Mouse (Mus musculus) spleen, embryonic (tissue): ENCODE data around the gene Ccdc73.
"Not testable (repeated sequence)": the region's sequence is repeated elsewhere in the genome, so short reads cannot be mapped to it uniquely, and the experiment has no call there.

Experiments used
- CTCF ChIA-PET: fragments of 350-600 bp; sonication (Branson Sonifier 250); formaldehyde crosslinking; loops from one replicate; lab custom pipeline; 2022; lab: Charles Lee

Gene Ccdc73

DNA sequence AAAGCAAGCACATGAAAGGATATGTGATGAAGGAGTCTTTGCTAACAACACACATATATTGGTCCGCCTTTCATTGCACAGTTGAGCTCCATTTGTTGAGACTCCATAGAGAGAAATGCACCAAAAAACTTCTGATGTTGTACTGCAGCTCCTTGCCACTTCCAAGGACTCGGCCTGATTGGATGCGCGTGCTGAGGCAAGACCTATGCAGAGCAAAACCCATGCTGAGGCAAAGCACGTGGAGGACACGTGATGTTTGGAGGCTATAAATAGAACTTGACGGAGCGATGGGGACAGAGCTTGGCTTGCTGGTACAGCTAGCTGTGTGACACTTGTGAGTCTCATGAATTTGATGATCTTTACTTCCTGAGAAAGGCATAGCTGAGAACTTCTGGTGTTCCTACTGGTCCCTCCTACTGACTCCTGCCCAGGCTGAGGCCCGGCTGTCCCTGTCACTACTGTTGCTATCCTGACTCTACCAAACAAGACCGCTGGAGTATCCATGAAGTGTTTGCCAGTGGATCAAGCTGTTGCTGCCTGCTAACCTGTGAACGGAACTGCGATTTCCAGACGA lies at the start of gene Ccdc73:
Gene Ccdc73, plus strand, starts transcription at position 524 of the 574 bp plus-strand sequence.
- CTCF ChIA-PET: no interaction called here

DNA sequence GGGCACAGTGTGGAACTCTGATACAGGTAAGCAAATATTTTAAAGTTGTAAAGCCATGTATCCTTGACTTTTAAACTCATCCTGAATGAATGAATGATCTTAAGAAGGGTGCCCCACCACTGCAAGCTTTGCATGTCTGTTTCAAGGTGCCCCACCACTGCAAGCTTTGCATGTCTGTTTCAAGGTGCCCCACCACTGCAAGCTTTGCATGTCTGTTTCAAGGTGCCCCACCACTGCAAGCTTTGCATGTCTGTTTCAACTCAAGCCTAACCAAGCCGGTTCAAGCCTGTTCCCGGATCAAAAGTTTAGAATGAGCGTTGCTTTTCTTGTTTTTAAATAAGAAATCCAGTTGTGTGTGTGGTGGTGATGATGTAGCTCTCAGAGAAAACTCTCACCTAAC lies 48.8 kb upstream of the Ccdc73 start:
- CTCF ChIA-PET: not testable (repeated sequence)

DNA sequence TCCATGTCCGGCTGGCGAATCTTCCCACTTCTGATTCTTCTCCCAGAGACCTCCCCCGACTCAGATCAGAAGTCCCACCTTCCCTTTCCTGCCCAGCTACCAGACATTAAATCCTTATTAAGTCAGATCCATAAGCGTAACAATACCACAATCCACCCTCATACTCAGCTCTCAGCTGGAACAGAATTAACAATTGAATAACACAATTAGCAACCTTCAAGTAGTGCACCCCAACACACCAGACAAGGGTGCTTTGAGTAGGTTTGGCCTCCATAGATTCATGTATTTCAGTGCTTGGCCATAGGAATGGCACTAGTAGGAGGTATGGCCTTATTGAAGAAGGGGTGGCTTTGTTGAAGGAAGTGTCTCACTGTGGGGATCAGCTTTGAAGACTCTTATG lies 41.4 kb upstream of the Ccdc73 start:
- CTCF ChIA-PET: no interaction called here

DNA sequence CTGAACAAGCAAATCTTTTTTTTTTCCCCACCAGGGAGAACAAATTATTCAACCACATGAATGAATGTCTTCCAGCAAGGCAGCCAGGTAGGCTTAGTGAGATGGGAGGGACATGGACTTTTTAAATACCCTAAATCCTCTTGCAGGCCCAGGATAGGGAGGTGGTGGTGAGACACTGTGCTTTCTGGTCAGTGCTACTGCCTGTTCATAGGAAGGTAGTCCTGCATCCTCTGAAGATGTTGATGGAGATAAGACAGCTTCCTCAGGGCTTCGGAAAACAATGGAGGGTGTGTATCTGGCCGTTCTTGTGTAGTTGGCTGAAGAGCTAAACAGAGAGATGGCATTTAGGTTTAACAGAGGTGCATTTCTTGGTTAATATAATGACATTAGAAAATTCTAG lies 35.1 kb upstream of the Ccdc73 start:
- CTCF ChIA-PET: no interaction called here

DNA sequence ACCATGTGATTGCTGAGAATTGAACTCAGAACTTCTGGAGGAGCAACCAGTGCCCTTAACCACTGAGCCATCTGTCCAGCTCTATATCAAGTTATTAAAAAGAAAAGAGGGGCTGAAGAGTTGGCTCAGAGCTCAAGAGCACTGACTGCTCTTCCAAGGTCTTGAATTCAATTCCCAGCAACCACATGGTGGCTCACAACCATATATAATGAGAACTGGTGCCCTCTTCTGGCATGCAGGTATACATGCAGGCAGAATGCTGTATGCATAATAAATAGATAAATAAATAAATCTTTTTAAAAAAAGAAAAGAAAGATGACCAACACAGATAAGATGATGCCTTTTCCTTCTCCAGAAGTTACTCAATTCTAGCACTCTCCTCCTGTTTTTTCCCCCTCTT lies 26.6 kb upstream of the Ccdc73 start:
- CTCF ChIA-PET: interaction anchor here (0.6 to 0.7 kb wide), 2 partner anchors 14 to 165 kb away, joined by 4 to 5 read pairs; no protein-coding TSS in a partner anchor

DNA sequence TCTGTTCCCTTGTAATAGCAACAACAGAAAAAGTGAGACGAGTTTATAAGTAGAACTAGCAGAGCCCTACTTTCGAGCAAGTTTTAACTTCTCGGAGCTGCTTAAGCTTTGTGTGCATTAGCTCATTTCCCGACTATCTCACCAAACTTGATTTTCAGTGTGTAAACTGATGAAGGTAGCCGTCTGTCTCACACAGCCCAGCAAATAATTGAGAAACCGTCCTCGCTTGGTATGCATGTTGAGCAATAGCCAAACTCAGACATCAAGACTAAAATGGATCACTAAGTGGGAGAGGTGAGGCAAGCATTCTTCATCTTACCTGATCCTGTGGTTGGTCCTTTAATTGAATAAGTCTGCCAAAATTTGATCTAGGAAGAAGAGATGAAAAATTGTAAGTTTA lies 25.9 kb upstream of the Ccdc73 start:
- CTCF ChIA-PET: no interaction called here

DNA sequence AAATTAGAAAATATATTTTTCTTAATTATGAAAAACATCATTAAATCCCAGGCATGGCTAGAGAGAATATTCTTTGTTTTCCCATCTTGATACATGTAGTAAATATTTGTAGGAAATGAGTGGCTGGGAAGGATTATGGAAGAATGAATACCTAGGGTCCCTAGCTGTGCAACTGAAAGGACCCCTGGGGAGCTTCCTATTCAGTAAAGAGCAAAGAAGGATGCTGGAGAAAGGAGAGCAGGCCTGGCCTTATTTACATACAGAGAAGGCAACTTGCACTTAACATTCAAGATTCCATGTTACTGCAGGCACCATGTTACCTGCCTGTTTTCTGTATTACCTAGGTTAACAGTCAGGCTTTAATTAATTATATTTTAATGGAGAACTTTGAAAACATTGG lies 25.0 kb upstream of the Ccdc73 start:
- CTCF ChIA-PET: no interaction called here

DNA sequence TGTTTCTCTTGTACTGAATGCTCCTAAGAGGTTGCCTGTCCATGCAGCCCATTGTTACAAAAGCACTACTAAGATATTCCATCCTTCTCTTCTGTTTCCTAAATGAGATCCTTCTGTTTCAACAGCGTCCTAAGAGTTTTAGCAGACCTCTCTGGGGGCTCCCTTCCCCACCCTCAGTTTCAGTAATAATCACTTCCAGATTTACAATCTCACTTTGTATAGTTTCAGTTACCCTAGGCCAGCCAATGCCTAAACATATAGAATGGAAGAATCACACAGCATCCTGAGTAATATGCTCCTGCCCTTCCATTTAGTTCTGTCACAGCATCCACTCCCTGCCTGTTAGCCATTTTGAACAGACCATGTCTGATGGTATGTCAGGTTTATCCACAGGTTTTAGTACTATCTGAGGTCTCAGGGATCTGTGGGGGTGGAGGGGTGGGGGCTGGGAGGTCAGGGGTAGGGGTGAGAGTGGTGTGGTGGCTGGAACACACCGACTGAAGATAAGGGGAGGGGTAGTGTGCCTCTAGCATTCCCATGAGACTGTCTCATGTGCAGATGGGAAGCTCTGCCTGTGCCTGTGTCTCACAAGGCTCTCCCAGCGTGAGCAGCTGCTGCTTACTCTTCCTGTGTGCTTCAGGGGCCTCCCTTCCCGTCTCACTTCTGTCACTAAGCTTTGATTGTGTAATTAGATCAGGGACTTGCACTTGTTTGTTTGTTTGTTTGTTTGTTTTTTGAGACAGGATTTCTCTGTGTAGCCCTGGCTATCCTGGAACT lies 20.8 kb upstream of the Ccdc73 start:
- CTCF ChIA-PET: no interaction called here

DNA sequence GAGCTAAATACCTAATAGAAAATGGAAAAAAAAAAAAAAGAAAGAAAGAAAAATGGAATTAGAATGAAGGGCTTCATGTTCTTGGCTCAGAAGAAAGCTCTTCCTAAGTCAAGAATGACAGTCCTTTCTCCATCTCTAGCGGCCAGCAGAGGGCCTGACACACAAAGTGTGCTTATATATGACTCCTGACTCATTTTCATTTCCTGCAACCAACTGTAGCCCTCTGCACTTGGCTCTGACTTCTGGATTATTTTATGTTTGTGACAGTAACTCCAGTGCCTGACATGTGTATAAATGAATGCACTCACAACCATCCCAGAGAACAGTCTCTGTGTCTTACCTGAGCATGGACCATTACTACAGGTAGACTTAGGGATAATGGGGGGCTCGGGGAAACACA lies 20.0 kb upstream of the Ccdc73 start:
- CTCF ChIA-PET: no interaction called here

DNA sequence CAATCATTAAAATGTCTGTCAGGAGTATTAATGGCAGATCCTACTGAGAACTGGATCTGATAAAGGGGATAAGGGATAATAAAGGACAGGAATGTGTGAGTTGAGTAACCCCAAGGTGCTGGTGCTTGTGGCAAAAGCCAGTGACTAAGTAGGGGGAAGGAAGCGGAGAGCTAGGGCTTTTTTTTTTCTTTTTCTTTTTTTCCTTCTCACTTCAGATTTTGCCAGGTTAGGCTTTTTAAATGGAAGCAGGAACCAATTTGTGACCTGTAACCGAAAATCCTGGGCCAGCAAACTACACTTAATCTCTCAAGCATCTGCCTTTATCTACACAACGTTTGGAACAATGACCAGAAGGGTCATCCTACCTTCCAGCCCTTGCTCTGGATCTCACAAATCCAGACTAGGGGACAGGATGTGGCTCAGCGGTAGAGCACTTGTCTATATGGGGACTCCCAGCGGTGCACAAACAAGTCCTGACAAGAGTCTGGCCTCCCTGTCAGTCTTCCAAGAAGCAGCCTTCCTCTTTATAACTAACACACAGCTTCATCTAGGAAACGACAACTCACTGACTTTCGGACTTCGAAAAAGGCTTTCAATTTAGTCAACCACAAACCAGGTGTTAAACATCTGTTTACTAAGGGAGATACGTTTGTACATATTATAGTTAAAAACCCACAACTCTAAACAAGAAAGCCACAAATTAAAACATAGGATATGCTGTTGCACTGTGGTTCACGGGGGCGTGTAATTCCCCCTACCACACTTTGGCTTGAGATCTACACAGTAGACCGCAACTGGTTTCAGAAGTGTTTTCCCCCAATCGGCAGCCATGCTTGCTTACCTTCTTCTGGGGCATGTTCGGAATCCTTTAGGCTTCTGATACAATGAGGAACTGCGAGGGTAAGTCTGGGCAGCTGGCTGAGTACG lies 19.1 kb upstream of the Ccdc73 start:
- CTCF ChIA-PET: no interaction called here

DNA sequence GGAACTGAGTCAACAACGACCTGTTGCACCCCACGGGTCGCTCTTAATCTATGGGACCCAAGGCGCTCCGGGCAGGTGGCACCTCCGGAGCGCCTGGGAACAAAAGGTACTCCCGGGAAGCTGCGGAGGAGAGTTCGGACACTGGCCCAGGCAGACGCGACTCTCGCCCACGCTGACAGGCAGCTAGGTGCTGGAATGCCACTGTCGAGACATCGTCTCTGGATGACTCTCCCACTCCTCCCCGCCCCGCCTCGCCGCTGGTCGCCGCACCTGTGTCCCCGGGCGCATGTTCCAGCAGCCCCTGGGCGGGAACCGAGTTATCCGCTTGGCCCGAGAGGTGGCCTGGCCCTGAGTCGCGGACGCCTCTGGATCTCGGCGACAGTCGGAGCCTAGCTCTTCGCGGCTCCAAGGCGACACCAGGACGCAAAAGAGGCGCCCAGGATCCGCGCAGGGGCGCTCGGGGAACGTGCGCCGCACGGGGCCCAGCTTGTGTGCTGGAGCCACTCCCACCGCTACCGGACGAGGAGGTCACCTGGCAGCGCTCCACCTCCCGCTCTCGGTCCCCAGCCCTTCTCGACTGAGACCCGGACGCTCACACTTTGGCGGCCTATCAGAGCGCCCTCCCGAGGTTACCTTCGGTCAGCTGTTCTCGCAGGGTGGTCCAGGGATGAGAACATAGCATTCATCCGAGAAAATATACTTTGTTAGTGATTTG lies 18.2 kb upstream of the Ccdc73 start, which contains the start of gene Prrg4:
Gene Prrg4, minus strand, starts transcription at position 601 of the 715 bp plus-strand sequence.
- CTCF ChIA-PET: interaction anchor here (0.7 kb wide), 1 partner anchor 169 kb away, joined by 6 read pairs; no protein-coding TSS in a partner anchor

DNA sequence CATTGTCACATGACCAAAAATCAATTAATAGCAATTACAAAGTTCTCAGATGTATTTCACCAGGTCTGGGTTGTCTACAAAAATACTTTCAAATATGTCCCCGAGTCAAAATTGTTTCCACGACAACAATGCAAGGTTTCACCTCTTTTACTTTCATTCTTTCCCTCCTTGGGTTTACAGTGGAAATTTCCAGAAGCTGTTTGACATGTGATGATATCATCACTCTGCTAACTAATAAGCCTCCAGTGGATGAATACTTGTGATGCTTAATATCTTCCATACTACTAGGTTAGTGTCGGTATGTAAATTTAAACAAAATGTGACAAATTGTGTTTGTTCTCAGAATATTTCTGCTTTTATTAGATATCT lies 17.6 kb upstream of the Ccdc73 start:
- CTCF ChIA-PET: interaction anchor here (0.7 kb wide), 1 partner anchor 168 kb away, joined by 6 read pairs; no protein-coding TSS in a partner anchor

DNA sequence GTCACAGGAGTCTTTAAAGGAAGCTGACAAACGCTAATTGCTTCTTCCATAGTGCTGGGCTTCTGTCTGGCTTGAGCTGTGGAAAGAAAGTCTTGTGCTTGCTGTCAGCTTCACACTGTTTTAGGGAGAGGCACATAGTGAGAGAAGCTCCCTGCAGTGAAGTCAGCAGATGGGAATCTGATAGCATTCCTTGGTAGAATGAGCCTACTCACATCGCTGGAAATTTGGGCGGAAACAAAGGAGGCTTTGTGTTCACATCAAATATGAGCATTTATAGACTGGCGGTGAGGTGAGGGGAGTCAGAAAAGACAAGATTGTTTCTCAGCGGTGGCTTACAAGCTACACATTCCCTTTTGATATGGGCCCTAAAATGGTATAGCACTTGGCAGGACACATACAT lies 15.9 kb upstream of the Ccdc73 start:
- CTCF ChIA-PET: no interaction called here

DNA sequence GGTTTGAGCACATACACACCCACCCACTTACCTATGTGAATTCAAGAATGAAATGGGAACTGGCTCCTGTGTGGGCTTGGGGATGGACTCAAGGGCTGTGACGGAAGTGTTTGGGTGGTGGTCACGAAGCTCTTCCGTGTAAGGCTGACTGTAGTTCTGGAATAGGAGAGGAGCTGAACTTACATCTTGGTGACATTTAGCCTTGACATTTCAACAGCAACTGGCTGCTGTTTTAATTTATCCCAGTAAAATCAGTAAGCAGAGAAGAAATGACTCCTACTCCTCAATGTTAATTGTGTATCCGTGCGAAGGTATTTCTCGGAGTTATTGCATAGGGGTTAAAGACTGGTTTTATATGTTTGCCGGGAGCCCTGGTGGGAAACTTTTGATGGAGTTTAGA lies 15.1 kb upstream of the Ccdc73 start:
- CTCF ChIA-PET: no interaction called here

DNA sequence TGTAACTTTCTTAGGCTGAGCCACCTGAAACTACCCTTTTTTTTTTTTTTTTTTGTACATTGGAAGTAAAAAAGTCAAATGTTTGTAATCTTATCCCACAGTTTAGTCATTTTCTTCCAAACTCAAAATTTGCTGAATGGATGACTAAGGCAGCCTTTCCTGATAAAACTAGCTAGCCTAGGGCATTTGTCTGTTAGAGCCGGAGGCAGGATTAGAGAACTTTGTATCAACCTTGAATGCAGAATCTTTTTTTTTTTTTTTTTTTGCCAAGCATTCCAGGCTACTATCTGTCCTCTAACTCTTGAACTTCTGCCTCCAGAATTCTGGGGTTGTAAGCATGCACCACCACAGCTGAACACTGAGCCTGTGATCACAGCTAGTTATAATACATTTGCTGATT lies 12.8 kb upstream of the Ccdc73 start:
- CTCF ChIA-PET: interaction anchor here (0.7 kb wide), 1 partner anchor 14 kb away, joined by 4 read pairs; no protein-coding TSS in a partner anchor

DNA sequence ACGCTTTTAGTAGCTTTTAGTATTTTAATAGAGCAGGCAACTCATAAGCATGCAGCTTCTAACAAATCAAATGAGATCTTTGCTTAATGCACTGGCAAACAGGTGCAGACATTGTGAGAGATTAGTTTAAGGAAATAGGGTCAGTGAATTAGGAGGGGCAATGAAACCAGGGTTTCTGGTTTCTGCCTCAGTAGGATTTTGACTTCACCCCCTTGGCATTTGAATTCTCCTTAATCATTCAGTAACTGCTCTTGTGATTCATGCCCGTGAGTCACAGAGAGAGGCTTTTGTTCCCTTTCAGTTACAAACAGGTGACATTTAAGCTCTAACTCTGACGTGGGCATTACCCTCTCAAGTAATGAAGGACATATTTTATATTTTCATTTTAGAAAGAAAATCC lies 11.9 kb upstream of the Ccdc73 start:
- CTCF ChIA-PET: no interaction called here

DNA sequence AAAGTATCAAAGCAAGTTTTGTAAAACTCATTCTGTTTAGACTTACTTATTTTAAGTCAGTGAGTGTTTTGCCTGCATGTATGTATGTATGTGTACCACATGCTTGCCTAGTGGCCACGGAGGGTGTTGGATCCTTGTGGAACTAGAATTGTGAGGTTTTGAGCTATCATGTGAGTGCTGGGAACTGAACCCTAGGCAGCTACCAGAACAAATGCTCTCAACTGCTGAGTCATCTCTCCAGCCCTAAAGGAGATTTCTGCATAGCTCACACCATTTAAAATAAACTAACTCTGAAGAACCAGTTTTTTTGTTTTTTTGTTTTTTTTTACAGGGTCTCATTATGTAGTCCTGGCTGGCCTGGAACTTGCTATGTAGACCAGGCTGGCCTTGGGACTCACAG lies 11.4 kb upstream of the Ccdc73 start:
- CTCF ChIA-PET: no interaction called here

DNA sequence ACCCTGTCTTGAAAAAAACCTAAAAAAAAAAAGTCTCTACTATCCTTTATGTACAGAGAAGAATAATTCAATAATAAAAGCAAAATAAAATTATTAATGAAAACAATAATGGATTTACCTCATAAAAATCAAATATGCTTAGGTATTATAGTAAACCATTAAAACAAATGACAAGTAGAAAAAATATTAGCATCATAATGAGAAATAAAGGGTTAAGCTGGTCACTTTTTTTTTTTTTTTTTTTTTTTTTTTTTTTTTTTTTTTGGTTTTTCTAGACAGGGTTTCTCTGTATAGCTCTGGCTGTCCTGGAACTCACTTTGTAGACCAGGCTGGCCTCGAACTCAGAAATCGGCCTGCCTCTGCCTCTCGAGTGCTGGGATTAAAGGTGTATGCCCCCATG lies 9.5 kb upstream of the Ccdc73 start:
- CTCF ChIA-PET: not testable (repeated sequence)

DNA sequence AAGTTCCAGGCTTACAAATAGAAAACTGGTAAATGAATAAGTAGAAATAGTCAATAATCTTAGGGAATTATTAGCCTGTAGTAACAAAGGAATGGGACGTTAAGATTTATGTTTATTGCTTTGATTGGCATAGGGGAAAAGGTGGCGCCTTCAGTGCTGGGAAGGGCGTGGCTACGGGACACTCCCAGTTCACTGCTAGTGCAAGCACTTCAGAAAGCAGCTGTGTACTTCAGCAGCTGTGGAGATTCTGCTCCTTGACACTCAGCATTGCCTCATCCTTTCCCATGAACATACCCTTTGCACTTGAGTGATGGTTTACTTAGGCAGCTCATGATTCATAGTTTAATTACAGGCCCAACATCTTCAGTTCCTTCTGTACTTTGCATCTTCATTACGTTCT lies 8.5 kb upstream of the Ccdc73 start:
- CTCF ChIA-PET: no interaction called here

DNA sequence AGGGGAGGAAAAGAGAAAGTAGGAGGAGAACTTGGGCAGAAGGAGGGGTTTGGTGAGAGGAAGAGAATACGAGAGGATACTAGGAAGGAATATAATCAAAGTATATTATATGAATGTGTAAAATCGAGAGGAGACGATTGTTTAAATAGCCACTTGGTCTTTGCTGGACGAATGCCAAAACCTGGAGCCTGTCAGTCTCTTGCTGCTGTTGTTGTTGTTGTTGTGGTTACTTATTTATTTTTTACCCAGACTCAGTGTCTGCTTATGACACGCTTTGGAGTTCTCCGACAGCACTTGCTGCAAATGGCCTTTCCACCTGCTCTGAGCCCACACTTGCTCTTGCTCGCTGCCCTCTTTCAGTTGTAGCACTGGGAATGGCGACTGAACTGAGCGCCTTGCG lies 7.2 kb upstream of the Ccdc73 start:
- CTCF ChIA-PET: no interaction called here

DNA sequence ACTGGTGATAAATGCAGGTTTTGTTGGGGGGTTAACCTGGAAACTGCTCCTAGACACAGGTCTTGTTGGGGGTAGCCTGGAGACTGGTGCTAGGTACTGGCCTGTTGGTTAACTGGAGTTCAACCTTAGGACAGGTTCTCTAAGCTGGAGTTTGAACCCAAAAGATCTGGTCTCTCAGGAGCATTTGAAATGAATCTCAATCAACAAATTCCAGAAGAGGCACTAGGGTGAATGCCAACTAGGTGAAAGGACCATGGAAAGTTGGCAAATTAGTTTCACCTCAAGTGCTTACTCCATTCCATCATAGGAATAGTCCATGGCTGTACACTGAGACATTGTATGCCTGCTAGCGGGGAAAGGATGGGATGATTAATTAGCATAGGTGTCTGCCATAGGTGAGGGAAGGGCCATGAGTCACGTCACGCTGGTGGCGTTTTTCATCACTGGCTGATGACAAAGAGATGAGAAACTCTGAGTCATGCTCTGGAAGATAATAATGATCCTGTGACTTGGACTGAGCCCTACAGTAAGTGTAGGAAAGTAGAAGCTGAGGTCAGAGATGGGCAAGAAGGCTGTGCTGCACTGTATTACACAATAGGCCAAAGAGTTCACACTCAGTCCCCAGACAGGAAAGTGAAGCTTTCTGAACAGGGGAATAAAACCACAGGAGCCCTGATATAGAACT lies 3.3 kb upstream of the Ccdc73 start:
- CTCF ChIA-PET: no interaction called here
